Mouse (Mus musculus): ENCODE measurements around the gene Eci3.
"Not testable (repeated sequence)": the region's sequence is repeated elsewhere in the genome, so short reads cannot be mapped to it uniquely, and the experiment has no call there.

- TF ChIP-seq CTCF, POLR2A (IDR thresholded peaks at IDR 0.05; ENCODE audit: extremely low read depth, insufficient read depth, low read length): not testable (repeated sequence)
Observed at GRCm38 (mm10) chr13:34983479-34983878, 19.9 kb upstream of the Eci3 start.
